Mouse (Mus musculus) CH12F3 (cell line): ENCODE data around the gene Hsbp1.
"Not testable (repeated sequence)": the region's sequence is repeated elsewhere in the genome, so short reads cannot be mapped to it uniquely, and the experiment has no call there.

Experiments used
- in situ Hi-C: fragments of 300-500 bp; cut with MboI; formaldehyde crosslinking; loops from 2 replicates; pipeline ENCODE4 v1.14.3; 2020; ENCODE audit warnings: low sequenced_read_pairs

Hsbp1 gene

DNA sequence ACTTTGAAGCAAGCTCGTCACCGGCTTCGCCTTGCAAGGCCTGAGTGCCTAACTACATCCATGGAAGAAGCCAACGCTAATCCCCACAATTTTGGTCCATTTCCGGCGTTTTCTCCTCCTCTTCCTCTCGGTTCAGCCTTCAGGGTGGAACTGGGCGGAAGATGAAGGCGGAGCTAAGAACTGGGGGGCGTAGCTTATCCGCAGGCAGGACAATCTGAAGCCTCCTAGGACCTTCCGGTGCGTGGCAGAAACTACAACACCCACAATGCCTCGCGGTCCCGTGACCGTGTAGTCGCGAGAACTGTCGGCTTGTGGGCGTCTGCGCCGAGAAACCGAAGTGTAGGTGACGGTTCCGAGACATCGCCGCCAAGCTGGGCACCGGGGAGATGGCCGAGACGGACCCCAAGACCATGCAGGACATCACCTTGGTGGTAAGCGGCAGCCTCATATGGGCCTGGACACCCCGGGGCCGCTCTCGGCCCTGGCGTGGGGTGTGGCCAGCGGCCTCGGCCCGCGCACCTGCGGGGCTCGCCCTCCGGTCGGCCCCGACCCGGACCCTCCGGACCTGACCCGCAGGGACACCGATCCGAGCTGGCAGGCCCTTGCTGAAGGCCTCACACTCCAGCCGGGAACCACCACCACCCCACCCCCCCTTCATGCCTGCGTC is at the start of gene Hsbp1:
Gene Hsbp1, plus strand, starts transcription at position 299 of the 667 bp plus-strand sequence.
- in situ Hi-C loops, result no loop called here

DNA sequence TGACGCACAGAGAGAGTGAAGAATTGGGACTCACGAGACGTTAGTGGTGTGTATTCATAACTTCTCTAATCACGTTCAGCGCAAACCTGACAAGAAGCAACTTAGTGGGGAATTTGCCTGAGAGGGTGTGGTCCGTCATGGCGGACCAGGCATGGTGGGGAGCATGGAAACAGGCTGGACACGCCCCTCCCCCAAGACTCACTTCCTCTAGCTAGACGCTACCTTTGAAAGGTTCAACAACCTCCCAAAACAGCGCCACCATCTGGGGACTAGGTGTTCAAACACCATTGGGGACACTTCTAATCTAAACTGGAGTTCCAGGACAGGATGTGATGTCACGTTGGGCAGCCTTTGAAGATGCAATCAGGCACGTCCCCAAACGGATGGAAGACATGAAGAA is 48.8 kb upstream of the Hsbp1 start:
- in situ Hi-C loops, result no loop called here

DNA sequence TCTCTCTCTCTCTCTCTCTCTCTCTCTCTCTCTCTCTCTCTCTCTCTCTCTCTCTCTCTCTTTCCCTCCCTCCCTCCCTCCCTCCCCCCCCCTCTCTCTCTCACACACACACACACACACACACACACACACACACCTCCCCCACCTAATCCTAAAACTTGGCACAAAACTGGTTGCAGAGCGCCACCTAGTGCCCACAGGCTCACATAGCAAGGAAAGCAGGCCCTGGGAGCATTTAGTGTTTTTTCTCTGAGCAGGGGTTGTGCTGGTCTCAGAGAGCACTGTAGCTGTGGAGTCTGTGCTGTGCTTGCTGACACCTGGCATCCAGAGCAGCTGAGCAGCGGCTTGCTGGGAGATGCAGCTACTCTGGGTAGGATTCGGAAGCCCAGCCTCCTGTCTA is 46.5 kb upstream of the Hsbp1 start:
- in situ Hi-C loops, result not testable (repeated sequence)

DNA sequence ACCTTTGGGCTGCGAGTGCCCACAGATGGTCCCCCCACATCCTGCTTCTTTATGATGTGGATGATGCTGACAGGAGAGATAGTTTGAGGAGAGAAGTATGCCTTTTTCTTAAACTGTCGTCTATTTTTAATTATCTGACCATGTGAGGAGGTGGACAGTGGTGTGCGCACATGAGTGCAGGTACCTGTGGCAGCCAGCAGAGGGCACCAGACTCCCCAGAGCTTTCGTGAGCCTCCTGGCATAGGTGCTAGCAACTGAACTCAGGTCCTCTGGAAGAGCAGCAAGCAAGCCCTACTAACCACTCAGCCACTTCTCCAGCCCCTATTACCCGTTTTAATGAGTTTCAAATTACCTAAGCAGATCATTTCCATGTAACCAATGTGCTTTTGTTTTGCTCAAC is 44.0 kb upstream of the Hsbp1 start:
- in situ Hi-C loops, result no loop called here

DNA sequence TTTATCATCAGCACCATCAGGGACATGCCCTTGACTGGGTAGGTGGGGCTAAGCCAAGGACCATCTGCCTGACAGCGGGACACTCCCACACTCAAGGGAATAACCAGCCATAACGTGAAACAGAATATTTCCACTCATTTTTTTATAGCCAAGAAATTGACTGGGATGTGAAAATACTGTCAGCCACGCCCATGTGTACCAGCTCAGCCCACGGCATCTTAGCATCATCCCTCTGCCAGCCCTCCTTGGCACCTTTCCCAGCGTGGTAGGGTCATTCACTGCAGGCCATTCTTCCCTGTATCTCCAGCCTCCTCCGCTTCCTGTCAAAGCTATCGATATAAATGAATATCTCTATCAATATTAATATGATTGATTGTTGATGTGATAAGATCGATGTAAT is 40.1 kb upstream of the Hsbp1 start:
- in situ Hi-C loops, result no loop called here

DNA sequence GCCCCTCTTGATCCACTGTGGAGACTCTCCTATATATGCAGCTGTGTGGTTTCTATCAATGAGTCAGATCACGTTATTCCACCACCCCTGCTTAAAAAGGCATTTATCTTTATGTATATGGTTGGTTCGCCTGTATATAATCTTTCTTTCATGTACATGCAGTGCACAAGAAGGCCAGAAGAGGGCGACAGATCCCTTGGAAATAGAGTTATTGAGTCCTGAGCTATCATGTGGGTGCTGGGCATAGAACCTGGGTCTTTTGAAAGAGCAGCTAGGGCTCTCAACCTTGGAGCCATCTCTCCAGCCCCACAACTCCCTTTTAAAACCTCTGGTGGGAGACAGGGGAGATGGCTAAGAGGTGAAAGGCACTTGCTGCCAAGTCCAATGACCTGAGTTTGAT is 32.9 kb upstream of the Hsbp1 start:
- in situ Hi-C loops, result no loop called here

DNA sequence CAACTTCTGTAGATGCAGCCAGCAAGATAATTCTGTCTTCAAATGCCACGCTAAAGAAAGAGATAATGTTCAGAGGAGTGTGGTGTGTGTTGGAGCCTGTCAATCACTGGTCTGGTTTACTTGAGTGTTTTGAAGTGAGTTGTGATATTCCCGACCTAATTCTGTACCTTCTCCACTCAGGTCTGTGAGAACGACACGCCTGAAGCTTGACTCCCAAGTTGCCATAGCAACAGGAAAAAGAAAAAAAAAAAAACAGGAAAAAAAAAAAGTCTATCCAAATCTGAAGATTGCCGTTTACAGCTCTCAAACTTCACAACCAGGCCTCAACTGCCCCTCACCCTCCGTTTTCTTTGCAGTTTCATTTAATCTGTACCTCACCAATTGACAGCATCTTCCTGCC is 21.1 kb upstream of the Hsbp1 start:
- in situ Hi-C loops, result no loop called here

DNA sequence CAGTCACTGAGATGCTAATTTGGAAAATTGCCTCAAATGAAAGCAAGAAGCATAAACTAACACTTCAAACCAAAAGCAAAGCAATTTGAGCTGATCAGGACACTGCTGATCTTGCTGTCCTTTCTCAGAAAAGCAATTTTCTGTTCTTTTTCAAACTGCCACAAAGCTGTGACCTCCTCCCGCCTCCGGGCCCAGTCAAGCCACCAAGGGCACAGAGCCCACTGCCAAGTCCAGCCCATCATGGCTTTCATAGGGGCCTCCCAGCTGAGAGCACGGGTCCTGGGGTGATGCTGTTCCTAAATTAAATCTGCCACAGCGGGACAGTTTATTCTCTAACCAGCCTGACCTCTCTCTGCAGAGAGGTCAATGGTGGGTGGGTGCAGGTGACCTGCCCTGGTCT is 4.7 kb upstream of the Hsbp1 start:
- in situ Hi-C loops, result no loop called here

DNA sequence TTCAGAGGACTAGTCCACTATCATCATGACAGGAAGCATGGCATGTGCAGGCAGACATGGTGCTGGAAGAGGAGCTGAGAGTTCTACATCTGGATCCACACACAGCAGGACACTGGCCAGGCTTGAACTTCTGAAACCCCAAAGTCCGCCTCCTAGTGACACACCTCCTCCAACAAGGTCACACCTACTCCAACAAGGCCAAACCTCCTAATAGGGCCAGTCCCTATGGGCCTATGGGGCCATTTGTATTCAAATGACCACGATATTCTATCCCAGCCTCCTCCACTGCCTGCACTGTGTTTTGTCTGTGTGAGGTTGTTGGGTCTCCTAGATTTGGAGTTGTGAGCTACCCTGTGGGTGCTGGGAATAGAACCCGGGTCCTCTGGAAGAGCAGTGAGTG is 682 bp upstream of the Hsbp1 start:
- in situ Hi-C loops, result no loop called here

DNA sequence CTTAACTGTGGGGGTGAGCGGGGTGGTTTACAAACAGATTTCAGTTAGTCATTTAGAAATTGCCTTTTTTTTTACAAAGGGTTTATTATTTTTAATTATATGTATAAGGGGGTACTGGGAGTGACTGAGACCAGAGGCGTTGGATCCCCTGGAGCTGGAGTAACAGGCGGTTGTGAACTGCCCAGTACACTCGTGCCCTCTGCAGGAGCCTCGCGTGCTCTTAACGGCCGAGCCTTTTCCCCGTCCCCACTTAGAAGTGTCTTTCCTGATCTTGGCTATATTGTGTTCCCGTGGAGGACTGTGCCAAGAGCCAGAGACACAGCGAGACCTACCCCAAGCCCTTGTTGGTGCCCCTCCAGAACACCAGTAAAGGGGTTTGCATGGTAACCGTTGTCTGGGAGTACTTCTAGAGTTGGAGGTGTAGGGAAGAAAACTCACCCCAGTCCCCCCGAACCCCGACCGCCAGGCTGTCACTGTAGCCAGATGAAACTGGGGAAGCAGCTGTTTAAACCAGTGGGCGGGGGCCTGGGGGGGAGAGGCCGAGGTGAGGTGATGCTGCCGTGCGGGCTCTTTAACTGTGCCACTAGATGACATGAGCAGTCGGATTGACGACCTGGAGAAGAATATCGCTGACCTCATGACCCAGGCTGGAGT is 868 bp downstream of the Hsbp1 start:
- in situ Hi-C loops, result no loop called here

DNA sequence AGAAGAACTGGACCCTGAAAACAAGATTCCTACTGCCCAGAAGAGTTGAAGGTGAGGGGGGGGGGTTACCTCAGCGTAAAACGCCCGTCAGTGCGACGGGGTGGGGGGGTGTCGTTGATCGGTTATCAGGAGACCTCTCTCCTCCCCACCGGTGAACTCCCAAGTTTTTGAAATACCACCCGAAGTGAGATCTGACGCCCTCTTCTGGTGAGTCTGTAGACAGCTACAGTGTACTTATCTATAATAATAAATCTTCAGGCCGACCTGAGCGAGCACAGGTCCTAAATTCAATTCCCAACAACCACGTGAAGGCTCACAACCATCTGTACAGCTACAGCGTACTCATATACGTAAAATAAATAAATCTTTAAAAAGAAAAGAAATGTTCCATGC is 1.4 kb downstream of the Hsbp1 start:
- in situ Hi-C loops, result no loop called here

DNA sequence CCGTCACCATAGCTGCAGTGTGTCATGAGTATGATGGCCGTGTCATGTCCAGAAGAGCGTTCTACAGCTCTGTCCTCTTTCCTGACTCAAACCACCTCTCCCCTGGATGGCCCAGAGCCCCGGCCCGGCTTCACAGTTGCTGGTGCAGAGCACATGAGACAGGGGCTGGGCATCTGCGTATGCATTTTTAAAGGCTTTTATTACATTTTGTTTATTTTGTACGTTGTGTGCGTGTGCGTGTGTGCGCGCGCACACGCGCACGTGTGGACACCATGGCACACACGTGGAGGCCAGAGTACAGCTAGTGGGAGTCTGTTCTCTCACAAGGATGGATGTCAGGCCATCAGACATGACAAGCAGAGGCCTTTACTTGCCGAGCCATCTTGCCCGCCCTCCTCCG is 7.4 kb downstream of the Hsbp1 start:
- in situ Hi-C loops, result no loop called here

DNA sequence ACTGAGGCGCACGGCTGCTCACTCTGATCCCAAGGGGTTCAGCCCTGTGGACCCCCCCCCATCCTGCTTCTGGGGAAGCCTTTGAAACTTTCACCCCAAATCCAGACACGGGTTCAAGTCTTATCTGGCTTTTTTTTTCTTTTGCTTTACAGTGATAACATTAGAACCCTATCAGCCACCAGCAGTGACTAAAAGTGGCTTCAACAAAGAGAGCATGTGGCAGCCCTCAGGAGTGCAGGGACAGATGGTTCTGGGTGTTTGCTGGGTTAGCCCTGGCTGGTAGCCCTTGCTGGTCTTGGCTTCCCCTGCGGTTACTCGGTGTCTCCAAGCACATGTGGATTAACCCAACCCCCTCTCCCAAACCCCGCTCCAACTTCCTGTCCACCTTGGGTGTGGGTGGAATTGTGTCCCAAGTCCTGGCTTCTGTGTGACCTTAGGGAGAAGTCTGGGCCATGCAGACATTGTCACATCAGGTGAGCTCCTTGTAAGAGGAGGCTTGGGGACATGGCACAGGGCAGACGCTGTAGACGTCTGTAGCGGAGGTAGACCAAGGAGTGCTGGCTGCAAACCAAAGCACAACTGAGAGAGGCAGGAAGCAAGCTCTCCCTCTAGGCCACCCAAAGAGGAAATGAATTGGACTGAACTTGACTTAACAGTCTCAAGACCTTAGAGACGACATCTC is 8.8 kb downstream of the Hsbp1 start:
- in situ Hi-C loops, result no loop called here

DNA sequence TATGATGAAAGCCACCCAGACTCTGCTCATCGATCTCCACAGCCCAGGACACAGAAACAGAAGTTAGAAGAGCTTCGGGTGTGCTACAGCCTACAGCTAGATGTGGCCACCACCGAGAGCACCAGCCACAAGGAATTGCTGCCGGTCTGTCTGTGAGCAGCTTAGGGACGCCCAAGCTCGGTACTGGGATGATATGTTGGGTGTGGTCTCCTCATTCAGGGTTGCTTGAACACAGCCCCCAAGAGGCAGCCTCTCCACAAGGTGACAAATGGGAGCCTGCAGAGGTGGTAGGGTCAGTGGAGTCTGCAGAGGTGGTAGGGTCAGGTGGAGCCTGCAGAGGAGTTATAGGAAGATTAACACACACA is 9.4 kb downstream of the Hsbp1 start:
- in situ Hi-C loops, result no loop called here

DNA sequence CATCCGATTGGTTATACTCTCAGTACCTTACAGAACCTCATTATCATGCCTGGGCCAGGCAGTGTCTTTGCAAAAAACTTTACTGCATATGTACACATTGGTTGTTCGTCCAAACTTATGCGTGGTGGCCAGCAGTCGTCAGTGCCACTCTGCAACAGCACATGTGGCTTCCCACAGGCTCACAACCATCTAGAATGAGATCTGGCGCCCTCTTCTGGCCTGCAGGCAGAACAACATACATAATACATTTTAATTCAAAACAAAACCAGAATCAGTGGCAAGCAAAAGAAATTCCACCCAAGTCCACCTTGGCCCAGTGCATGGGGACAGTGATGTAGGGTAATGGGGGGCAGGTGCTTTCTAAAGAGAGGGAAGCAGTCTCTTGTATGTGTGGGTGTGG is 12.3 kb downstream of the Hsbp1 start:
- in situ Hi-C loops, result not testable (repeated sequence)

DNA sequence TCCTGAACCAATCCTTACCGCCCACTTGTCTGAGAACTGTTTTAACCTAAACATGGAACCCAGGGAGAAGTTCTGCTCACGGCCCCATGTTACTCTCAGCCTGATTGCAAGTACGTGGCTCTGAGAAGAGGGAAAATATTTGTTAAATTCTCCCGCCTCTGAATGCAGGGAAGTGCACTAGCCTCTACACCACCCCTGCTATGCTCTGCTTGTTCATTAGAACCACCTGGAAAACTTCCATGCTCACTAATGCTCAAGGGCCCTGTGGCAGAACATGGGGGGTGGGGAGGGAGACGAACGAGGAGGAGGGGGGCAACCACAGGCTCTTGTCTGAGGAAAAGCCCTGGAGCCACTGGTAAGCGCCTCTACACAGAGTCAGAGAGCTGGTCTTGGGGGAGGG is 13.9 kb downstream of the Hsbp1 start:
- in situ Hi-C loops, result no loop called here

DNA sequence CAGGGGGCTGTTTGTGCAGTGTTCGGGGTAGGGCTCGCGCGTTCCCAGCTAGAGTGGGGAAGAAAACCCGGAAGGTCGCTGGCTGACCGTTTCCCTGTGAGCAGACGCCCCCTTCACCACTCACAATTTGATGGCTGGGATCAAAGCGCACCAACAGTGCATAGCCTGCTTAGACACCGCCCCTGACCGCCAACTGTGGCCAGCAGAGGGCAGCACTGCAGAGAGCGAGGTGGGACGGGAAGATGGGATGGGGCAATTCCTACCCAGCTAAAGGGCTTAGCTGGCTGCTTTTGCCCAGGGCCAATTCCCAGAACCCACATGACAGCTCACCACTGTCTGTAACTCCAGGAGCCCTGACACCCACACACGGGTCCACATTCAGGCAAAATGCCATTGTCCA is 14.5 kb downstream of the Hsbp1 start:
- in situ Hi-C loops, result no loop called here

DNA sequence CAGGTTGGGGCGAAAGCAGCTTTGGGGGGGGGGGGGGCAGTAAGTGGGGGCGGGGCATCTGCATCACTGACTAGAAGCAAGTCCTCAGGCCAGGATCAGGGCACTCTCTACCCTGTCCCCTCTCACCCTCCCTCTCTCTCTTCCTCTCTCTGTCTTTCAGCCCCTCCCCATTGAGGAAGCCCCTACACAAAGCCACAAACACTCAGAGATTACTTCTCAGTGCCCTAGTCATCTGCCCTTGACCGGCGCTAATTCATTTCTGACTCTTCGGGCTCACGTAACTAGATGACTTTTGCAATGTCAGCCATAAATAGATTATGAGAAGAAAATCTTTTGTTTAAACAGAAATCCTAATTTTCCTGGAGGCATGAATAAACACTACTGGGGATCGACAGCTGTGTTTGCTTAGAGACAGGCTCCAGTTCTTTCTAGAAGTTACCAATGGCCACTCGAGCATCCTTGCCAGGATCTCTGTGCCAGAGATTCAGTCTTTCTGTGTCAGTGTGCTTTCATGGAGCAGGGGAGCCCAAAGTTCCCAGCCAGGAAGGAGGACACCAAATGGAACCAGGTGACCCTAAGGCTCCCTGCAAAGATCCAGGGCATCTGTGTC is 16.5 kb downstream of the Hsbp1 start:
- in situ Hi-C loops, result no loop called here

DNA sequence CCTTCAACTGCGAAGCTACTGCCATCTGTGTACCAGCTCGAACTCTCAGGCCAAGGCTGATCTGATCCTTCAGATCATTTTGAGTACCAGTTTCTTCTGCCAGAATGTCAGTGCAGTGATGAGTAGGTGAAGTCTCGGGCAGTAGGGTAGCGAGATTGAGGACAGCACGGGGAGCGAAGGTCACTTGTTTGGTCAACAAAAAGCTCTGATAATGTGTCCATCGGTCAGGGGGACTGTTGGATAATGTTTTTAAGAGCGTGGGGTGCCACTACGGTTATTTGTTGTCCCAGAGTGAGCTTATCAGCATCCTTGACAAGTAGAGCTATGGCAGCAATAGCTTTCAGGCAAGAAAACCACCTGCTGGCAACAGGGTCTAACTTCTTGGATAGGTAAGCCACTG is 30.4 kb downstream of the Hsbp1 start:
- in situ Hi-C loops, result not testable (repeated sequence)

DNA sequence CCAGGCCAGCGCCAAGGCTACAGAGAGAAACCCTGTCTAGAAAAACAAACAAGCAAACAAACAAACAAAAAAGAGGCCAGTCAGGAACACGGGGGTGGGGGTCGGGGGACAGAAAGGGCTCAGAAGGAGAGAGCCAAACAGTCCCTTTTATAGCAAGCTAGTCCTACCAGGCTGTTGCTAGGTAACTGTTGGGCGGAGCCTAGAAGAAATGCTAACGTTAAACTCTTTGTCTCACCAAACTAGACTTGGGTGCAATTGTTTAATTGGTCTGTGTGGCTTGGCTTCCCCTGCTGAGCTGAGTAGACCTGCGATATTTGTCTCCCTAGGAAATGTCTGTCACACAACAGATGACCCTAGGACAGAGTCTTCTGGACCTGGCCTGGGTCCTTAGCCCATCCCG is 34.2 kb downstream of the Hsbp1 start:
- in situ Hi-C loops, result no loop called here

DNA sequence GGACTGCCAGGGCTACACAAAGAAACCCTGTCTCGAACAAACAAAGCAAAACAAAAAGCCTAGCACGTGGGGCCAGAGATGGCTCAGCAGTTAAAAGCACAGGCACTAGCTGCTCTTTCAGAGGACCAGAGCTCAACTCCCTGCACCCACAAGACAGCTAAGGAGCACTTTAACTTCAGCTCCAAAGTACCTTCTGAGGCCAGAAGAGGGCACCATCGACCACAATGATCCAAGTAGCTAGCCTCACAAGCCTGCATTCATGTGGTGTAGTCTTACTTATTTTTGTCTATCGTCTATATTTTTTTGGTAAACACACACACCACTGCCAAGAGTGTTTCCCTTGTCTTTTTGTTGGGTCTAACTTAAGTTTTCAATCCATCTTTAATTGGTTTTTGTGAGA is 36.3 kb downstream of the Hsbp1 start:
- in situ Hi-C loops, result no loop called here

DNA sequence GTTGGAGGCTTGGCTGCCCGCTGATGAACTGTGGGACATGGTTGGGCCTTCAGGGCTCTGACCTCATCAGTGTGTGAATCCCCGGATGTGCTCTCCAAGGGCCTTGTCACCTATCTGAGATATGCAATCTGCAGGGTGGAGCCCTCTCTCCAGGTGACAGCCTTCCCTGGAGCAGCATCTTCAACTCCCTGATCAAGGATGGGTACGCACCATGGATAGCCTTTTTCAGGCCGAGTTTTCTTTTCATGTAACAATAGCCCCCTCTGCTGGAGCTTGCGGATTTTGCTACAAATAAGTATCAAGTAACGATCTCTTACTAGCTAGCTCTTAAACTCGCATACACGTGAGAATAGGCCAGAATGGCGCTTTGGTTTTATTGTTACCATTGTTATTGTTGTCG is 40.2 kb downstream of the Hsbp1 start:
- in situ Hi-C loops, result no loop called here
